Mouse (Mus musculus) B cell, adult (primary cell): ENCODE results near the gene Ppih. TPM values are rescaled to one million over a fixed set of nuclear protein-coding genes. Genes with fewer than 3 reads are reported as not detected.

ENCODE experiments used
- total RNA-seq: library from RNA; stranded (reverse); gene quantifications from 4 replicates; pipeline ENCODE4 v1.2.4, GENCODE M21; 2023; ENCODE audit not compliant: inconsistent age

Ppih gene
- 25.2 to 29.8 TPM (median 27.0 TPM) in 4 replicates for total RNA-seq

DNA sequence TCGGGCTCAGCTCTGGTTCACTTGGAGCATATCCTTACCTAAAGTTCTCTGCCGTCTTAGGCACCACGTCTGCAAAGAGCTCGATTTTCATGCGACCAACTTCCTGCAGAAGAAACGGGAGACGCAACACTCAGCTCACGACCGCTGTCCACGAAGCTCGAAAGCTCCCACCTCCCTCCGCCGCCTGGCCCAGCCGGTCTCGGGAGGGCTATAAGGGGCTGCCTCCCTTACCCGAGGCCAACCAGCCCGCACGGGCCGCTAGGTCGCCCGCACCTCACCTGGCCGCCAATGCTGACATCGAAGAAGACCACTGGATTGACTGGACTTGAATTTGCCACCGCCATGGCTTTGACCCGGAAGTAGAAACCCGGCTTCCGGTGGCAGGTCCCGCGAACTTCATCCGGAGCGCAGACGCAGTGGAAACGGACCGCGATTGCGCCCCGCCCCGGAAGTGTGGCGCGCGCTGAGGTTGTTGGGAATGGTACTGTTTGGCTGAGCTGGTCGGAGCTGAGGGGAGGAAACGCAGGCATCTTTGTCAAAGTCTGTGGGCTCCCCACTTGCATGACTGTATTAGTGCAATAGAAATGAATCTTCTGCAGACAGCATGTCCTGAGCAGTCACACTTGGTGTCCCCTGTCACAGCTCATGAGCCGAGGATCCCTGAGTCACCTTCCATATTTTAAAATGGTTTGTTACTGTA, at the start of gene Ppih:
TSS of gene Ppih (minus strand) at position 416 of the 700 bp plus-strand sequence.

DNA sequence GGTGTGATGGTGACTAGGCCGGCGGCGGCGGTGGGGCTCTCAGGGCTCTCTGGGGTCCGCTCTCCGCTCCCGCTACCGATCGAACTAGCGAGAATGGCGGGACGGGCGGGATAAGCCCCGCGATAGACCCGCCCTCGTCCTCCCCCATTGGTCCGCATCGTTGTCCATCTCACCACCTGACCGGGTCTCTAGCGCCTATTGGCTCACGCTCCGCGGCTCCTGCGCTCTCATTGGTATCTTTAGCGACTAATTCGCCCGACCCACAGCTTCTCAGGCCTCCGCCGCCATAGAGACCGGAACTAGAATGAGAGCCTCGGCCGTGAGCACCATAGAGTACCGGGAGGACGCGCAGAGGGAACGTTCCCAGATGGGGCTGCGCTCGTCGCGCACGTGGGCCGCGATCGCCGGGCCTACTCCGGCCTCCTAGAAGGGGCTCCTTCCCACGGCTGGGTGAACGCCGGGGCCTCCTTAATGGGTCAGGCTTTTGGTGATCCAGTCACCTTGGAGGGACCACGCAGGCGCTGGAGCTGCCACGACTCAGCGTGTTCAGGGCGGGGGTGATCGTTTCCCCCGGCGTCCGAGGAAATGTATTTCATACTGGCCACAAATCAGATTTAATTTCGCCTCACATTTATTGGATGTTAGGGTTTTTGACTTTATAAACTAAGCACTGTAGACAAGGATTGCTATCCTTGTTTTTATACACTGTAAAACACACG, 25.8 kb downstream of the Ppih start, which contains the start of gene Ybx1:
TSS of gene Ybx1 (minus strand) at position 190 of the 719 bp plus-strand sequence.

DNA sequence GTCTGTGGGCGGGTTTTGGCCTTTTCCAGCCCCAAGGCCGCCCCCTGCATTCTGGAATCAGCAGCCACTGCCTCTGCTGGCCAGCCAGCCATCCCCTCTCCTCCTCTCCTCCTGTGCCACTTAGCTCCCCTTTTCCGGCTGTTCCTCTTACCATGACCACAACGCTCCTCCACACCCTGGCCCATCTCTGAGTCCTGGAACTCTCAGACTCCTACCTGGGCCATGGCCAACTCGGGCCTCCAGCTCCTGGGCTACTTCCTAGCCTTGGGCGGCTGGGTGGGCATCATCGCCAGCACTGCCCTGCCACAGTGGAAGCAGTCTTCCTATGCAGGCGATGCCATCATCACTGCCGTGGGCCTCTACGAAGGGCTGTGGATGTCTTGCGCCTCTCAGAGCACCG, 65.0 kb downstream of the Ppih start, which contains the start of gene Cldn19:
TSS of gene Cldn19 (plus strand) at position 64 of the 400 bp plus-strand sequence.

Other genes starting within 250 kb of the Ppih start
- 45.6 to 51.8 TPM (median 51.3 TPM) in 4 replicates for gene Slc2a1, start 211.8 kb downstream of the Ppih start, total RNA-seq
- 8.3 to 13.8 TPM (median 10.6 TPM) in 4 replicates for gene Zfp691, start 146.4 kb downstream of the Ppih start, total RNA-seq
- 0.74 to 3.5 TPM (median 1.1 TPM) in 4 replicates for gene Ermap, start 130.5 kb downstream of the Ppih start, total RNA-seq
- gene Svbp, start 125.2 kb downstream of the Ppih start, total RNA-seq, result 22.4 to 25.2 TPM (median 23.2 TPM) in 4 replicates
- gene Tmem269, start 102.3 kb downstream of the Ppih start, total RNA-seq, result not detected in 4 replicates
- gene AU022252, start 87.8 kb downstream of the Ppih start, total RNA-seq, result 9.6 to 13.7 TPM (median 11.9 TPM) in 4 replicates
- gene P3h1, start 87.6 kb downstream of the Ppih start, total RNA-seq, result 1.3 to 3.6 TPM (median 2.0 TPM) in 4 replicates
- not detected in 4 replicates for gene Cldn19, start 65.1 kb downstream of the Ppih start, total RNA-seq
- 409 to 442 TPM (median 426 TPM) in 4 replicates for gene Ybx1, start 25.9 kb downstream of the Ppih start, total RNA-seq
- gene Ccdc30, start 95.0 kb upstream of the Ppih start, total RNA-seq, result 0.63 to 1.2 TPM (median 0.74 TPM) in 3 of 4 replicates, not detected in the other
- gene Ppcs, start 101.9 kb upstream of the Ppih start, total RNA-seq, result 8.9 to 12.1 TPM (median 10.3 TPM) in 4 replicates
- not detected in 4 replicates for gene Zmynd12, start 102.3 kb upstream of the Ppih start, total RNA-seq
- gene Rimkla, start 172.1 kb upstream of the Ppih start, total RNA-seq, result not detected in 4 replicates
- gene Foxj3, start 216.5 kb upstream of the Ppih start, total RNA-seq, result 65.1 to 78.9 TPM (median 74.8 TPM) in 4 replicates
- 5.2 to 10.6 TPM (median 8.7 TPM) in 4 replicates for gene Frg2f1, start 219.0 kb upstream of the Ppih start, total RNA-seq